Mouse (Mus musculus): ENCODE measurements around the gene Kirrel3.

DNA sequence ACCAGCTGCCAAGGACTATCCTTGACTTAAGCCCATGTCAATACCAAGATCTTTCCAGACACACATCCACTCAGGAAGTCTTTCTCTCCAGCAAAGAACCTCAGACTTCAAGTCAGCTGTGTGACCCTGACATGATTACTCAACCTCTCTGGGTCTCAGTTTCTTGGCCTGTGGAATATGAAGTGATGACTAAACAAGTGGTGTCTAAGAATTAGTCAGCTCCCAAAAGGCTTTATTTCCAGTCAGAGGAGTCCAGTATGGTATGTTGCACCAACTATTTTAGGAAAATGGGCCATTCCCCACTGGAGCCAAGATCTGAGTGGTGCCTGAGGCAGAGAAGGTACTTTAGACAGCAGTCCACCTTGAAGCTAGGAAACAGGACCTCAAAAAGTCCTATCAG is 462.0 kb downstream of the Kirrel3 start:
- TF ChIP-seq CTCF (IDR thresholded peaks at IDR 0.05; ENCODE audit: low read depth) (no peak), EP300 (IDR thresholded peaks at IDR 0.05; ENCODE audit: low read depth) (no peak)
